Mouse (Mus musculus) ovary, postnatal 14 days (tissue): ENCODE data around the gene Tspan31.

Experiments
- DNase-seq: peaks from one replicate; pipeline ENCODE4 v3.0.0; 2022; ENCODE audit warnings: low spot score

Gene Tspan31

GRCm38 (mm10) chr10:127041774-127042338, 28.2 kb downstream of the Tspan31 start:
- DNase-seq: peak; percentile 89

GRCm38 (mm10) chr10:127041274-127041766, 28.7 kb downstream of the Tspan31 start, which contains the start of the genes Mettl1 and Eef1akmt3:
TSS of gene Mettl1 (plus strand) at chr10:127041414.
TSS of gene Eef1akmt3 (minus strand) at chr10:127041513.
- peak; percentile 24 for DNase-seq

- no peak for DNase-seq
Measured at GRCm38 (mm10) chr10:127040569-127041214, 29.4 kb downstream of the Tspan31 start.

DNA sequence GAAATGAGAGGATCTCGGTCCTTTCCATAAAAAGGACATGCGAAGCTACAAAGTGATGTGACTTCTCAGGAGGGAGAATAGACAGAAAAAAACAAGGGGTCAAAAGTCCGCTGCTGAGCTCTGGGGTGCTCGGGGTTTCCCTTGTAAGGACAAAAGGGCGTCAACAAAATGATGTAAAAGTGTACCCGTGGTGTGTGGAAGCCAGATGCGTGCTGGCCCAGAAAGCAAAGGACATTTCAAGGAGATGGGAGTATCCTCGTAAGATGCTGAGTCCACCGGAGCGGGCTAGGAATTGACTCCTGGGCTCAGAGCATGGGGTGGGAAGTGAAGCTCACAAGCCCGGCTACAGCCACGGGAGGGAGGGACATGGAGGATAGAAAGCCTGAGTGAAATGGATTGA, 32.4 kb downstream of the Tspan31 start:
- no peak for DNase-seq

DNA sequence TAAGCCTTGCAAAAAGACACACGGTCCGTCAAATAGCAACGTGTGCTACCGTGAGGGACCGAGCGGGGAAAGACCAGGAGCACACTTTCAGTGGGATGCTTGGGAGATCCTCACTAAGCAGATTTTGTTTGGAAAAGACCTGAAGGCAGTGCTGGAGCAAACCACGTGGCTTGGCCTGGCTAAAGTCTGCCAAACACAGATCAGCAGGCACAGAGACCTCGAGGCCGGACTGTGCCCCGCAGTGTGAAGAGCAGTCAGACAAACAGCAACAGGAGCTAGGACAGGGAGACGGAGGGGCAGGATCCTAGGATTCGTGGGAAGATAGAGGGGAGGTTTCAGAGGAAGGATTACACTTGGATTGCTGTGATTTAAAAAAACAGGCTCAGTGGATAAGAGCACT, 33.8 kb downstream of the Tspan31 start:
- DNase-seq: no peak

DNA sequence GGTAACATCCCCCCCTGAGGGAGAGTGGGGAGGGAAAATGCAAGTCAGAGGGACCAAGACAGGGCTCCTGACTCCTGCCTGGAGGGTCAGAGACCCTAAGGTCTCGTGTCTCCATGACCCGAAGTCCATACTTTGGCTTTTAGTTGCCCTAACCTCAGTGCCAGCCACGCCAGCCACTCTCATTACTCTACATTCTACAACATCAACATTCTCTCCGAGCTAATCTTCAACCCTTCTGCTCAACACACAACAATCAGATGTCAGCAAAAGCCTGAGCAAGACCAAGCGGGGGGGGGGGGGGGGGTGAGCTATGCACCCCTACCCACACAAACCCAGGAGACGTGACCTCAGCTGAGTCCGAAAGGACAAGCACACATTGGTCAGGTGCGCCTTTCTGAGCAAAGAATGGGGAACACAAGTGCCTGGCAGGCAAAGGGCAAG, 36.7 kb downstream of the Tspan31 start:
- no peak for DNase-seq

- DNase-seq: peak; percentile 90
Measured at GRCm38 (mm10) chr10:127030336-127031296, 39.4 kb downstream of the Tspan31 start, which contains the start of gene Tsfm. TSS of gene Tsfm (minus strand) at chr10:127030840.

DNA sequence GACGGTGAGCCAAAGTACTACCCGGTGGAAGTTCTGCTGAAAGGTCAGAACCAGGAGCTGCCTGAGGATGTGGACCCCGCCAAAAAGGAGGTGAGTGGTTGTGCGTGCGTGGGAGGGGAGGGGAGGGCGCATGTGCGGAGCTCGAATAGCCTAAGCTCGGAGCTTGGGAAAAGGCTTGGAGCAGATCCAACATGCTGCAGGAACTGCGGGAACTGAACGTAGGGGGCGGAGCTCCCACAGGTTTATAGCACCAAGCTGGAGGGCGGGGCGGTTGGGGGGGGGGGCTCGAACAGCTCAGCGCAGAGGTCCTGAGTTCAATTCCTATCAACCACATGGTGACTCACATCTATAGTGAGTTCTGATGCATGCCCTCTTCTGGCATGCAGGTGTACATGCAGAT, 51.6 kb downstream of the Tspan31 start:
- no peak for DNase-seq
